Mouse (Mus musculus): ENCODE measurements around the gene Specc1. TPM values are rescaled to one million over a fixed set of nuclear protein-coding genes. Genes with fewer than 3 reads are reported as not detected.
A peak's percentile ranks its signal among the peaks of the same experiment; 100 is the strongest.

Gene Specc1
- total and polyA plus RNA-seq, 3 experiments, result 7.3 to 18.6 (median 15.5) TPM

- no peaks in the 10 kb centered on the region for H3K9me3 ChIP-seq (replicated peaks; ENCODE audit: low read length)
- no peak overlapping the region for H3K27ac ChIP-seq (ENCODE audit: insufficient read depth, low read depth)
- H3K4me2 ChIP-seq (ENCODE audit: insufficient read depth, low read depth, poor library complexity, severe bottlenecking), result peak overlapping the region; percentile 98
- TF ChIP-seq CTCF (conservative IDR thresholded peaks at IDR 0.05 in 1 of 2, IDR thresholded peaks at IDR 0.05 in 1 of 2; ENCODE audit: low read depth in 2 of 2, low read length in 2 of 2), result no peak
- no peak for TF ChIP-seq NELFE (IDR thresholded peaks at IDR 0.05; ENCODE audit: low read depth, low read length)
- TF ChIP-seq CHD2 (IDR thresholded peaks at IDR 0.05; ENCODE audit: low read length), result peak; percentile 27; the same call in 1 of the 2 replicates
- peak; percentile 46; the same call in 1 of the 2 replicates for TF ChIP-seq TCF12 (IDR thresholded peaks at IDR 0.05; ENCODE audit: low read depth, low read length)
- TF ChIP-seq MAZ (IDR thresholded peaks at IDR 0.05; ENCODE audit: low read depth, low read length), result peak; percentile 53; the same call in 1 of the 2 replicates
- TF ChIP-seq MAX (IDR thresholded peaks at IDR 0.05; ENCODE audit: low read length), result no peak
- TF ChIP-seq UBTF (IDR thresholded peaks at IDR 0.05; ENCODE audit: low read depth, low read length), result no peak
- peak; percentile 11; the same call in 1 of the 2 replicates for TF ChIP-seq ELF1 (IDR thresholded peaks at IDR 0.05; ENCODE audit: low read depth, low read length)
- TF ChIP-seq ZC3H11A (IDR thresholded peaks at IDR 0.05; ENCODE audit: low read depth, low read length), result no peak
- TF ChIP-seq SIN3A (IDR thresholded peaks at IDR 0.05; ENCODE audit: low read length), result peak; percentile 22; the same call in 1 of the 2 replicates
- TF ChIP-seq ZMIZ1 (IDR thresholded peaks at IDR 0.05; ENCODE audit: low read depth, low read length), result no peak
- peak; percentile 71 for TF ChIP-seq POLR2A (IDR thresholded peaks at IDR 0.05; ENCODE audit: low read depth, low read length)
- no peak for TF ChIP-seq ZKSCAN1 (IDR thresholded peaks at IDR 0.05; ENCODE audit: borderline replicate concordance, low read depth, low read length)
- peak; percentile 73 for TF ChIP-seq ZNF384 (IDR thresholded peaks at IDR 0.05; ENCODE audit: low read depth, low read length)
- TF ChIP-seq HCFC1 (IDR thresholded peaks at IDR 0.05; ENCODE audit: low read depth, low read length), result peak; percentile 30; the same call in 1 of the 2 replicates
- no peak for TF ChIP-seq EP300 (IDR thresholded peaks at IDR 0.05; ENCODE audit: low read length)
- peak; percentile 49; the same call in 1 of the 2 replicates for TF ChIP-seq MXI1 (IDR thresholded peaks at IDR 0.05; ENCODE audit: low read depth, low read length)
- no peak for TF ChIP-seq SMC3 (IDR thresholded peaks at IDR 0.05; ENCODE audit: low read depth, low read length)
- 0 out of 2 replicates have a peak, but pooled peaks have one; percentile 5 for TF ChIP-seq BHLHE40 (IDR thresholded peaks at IDR 0.05; ENCODE audit: low read depth, low read length)
- H3K36me3 ChIP-seq (replicated peaks in 1 of 2; ENCODE audit: control insufficient read depth in 1 of 2, insufficient read depth in 1 of 2, low read length in 1 of 2), result no peaks in the 10 kb centered on the region
- no peaks in the 10 kb centered on the region for H3K27me3 ChIP-seq (replicated peaks)
- dilution Hi-C loops (cut with MboI; ENCODE audit: extremely low pct_ligation_motif_present, extremely low pct_unique_long_range_greater_than_20kb, low sequenced_read_pairs), result no loop called here
- no peaks in the 10 kb centered on the region for H3K79me2 ChIP-seq (replicated peaks; ENCODE audit: control insufficient read depth, extremely low read depth, insufficient read depth, poor library complexity, severe bottlenecking)
- H3K4me3 ChIP-seq (replicated peaks in 1 of 3; ENCODE audit: low read depth in 2 of 3, low read length in 2 of 3, poor library complexity in 1 of 3), result peak overlapping the region; percentile 66 to 77 (median 74)
- in situ Hi-C loops (cut with MboI; ENCODE audit: low pct_ligation_motif_present, low pct_unique_long_range_greater_than_20kb, low sequenced_read_pairs), result no loop called here
- peak overlapping the region; percentile 61 for H3K9ac ChIP-seq (ENCODE audit: insufficient read depth, low read depth)
- peaks cover 3 to 37% of the 10 kb centered on the region in 2 experiments for H3K4me1 ChIP-seq (ENCODE audit: control insufficient read depth in 1 of 2, insufficient read depth in 2 of 2)
- peak; percentile 99 for DNase-seq (ENCODE audit: extremely low read depth)
Measured at GRCm38 (mm10) chr11:62076345-62077156, 120.0 kb downstream of the Specc1 start.

Data from CH12.LX (cell line).